Mouse (Mus musculus) thymus, adult 2 months (tissue): ENCODE results near the gene Ppp1r9a. TPM values are rescaled to one million over a fixed set of nuclear protein-coding genes. Genes with fewer than 3 reads are reported as not detected.

Source experiments
- DNase-seq: peaks from one replicate; pipeline ENCODE4 v3.0.0; 2021
- H3K27ac ChIP-seq: fragments of 200-500 bp; 2 replicates; pipeline ENCODE4 v1.5.1; 2012; ENCODE audit warnings: low read length, control low read depth; ENCODE audit not compliant: control insufficient read depth, insufficient read depth
- H3K27me3 ChIP-seq: fragments of 200-500 bp; 2 replicates; pipeline ENCODE4 v1.6.1; 2012; ENCODE audit warnings: mild to moderate bottlenecking, low read length, moderate library complexity, mixed read lengths; ENCODE audit not compliant: control insufficient read depth, insufficient read depth
- H3K36me3 ChIP-seq: fragments of 200-500 bp; 2 replicates; pipeline ENCODE4 v1.6.1; 2012; ENCODE audit warnings: mild to moderate bottlenecking, low read length, moderate library complexity; ENCODE audit not compliant: control insufficient read depth, insufficient read depth
- H3K4me1 ChIP-seq: fragments of 200-500 bp; replicated peaks from 2 replicates; pipeline ENCODE4 v1.6.1; 2012; ENCODE audit warnings: low read length; ENCODE audit not compliant: control insufficient read depth, insufficient read depth
- H3K4me3 ChIP-seq: fragments of 200-500 bp; 2 replicates; pipeline ENCODE4 v1.5.1; 2012; ENCODE audit warnings: mild to moderate bottlenecking, low read length, control low read depth, moderate library complexity; ENCODE audit not compliant: control insufficient read depth, insufficient read depth
- CTCF ChIP-seq: fragments of 200-500 bp; IDR thresholded peaks from 2 replicates; pipeline ENCODE4 v1.5.1; 2012; ENCODE audit warnings: mild to moderate bottlenecking, control low read depth, low read length, moderate library complexity, borderline replicate concordance; ENCODE audit not compliant: control insufficient read depth, poor library complexity, insufficient read depth; ENCODE audit errors: extremely low read depth
- POLR2A ChIP-seq: fragments of 200-500 bp; IDR thresholded peaks from 2 replicates; pipeline ENCODE4 v1.6.1; 2012; ENCODE audit warnings: mild to moderate bottlenecking, low read length, control low read depth, moderate library complexity; ENCODE audit not compliant: control insufficient read depth, poor library complexity, insufficient read depth; ENCODE audit errors: extremely low read depth
- WGBS: fragments of 180-500 bp; shearing (Covaris S2); methylation state at CpG from one replicate; pipeline ENCODE4 v1.1.7; 2018; 5-methylcytosine and 5-hydroxymethylcytosine counted together
- polyA plus RNA-seq: library from polyadenylated mRNA; depleted of rRNA; stranded (reverse); fragments of >200 nt; gene quantifications from 2 replicates; pipeline ENCODE4 v1.2.3, GENCODE M21; 2012

Ppp1r9a gene
- polyA plus RNA-seq, 1 experiment = 0.92 TPM

- Histone ChIP-seq H3K36me3 (no peaks in the 10 kb centered on the region), H3K27ac (no peak overlapping the region), H3K4me1 (no peaks in the 10 kb centered on the region), H3K27me3 (no peaks in the 10 kb centered on the region), H3K4me3 (no peak overlapping the region)
- DNase-seq = no peak
- TF ChIP-seq CTCF (no peak), POLR2A (no peak)
- 94% methylated on average over 9 of the region's 9 CpGs for WGBS
These were observed 236.9 kb downstream of the Ppp1r9a start for GRCm38 (mm10) chr6:5139666-5140065.

- TF ChIP-seq CTCF = no peak
- no peak for TF ChIP-seq POLR2A
- 49% methylated on average over 13 of the region's 13 CpGs for WGBS
- Histone ChIP-seq H3K27me3 (no peaks in the 10 kb centered on the region), H3K27ac (no peak overlapping the region), H3K4me3 (no peak overlapping the region), H3K4me1 (no peaks in the 10 kb centered on the region; the same call in 1 of the 2 replicates), H3K36me3 (no peaks in the 10 kb centered on the region)
- DNase-seq = no peak
These were observed 244.9 kb downstream of the Ppp1r9a start for GRCm38 (mm10) chr6:5147488-5148142.

GRCm38 (mm10) chr6:5149941-5150340 is 247.2 kb downstream of the Ppp1r9a start:
- no peaks in the 10 kb centered on the region; the same call in 1 of the 2 replicates for H3K4me1 ChIP-seq
- no peak for DNase-seq
- no peak for TF ChIP-seq POLR2A
- no peak for TF ChIP-seq CTCF
- H3K4me3 ChIP-seq = no peak overlapping the region
- H3K27ac ChIP-seq = no peak overlapping the region
- no peaks in the 10 kb centered on the region for H3K27me3 ChIP-seq
- WGBS = 81% methylated on average over 2 of the region's 2 CpGs
- no peaks in the 10 kb centered on the region for H3K36me3 ChIP-seq

- Histone ChIP-seq H3K36me3 (no peaks in the 10 kb centered on the region), H3K27me3 (no peaks in the 10 kb centered on the region), H3K27ac (no peak overlapping the region), H3K4me3 (no peak overlapping the region), H3K4me1 (no peaks in the 10 kb centered on the region; the same call in 1 of the 2 replicates)
- no peak for DNase-seq
- WGBS = 95% methylated on average over 4 of the region's 4 CpGs
- TF ChIP-seq POLR2A (no peak), CTCF (no peak)
These were observed 248.5 kb downstream of the Ppp1r9a start for GRCm38 (mm10) chr6:5151171-5151570.

- no peak overlapping the region for H3K27ac ChIP-seq
- no peaks in the 10 kb centered on the region for H3K36me3 ChIP-seq
- no peak overlapping the region for H3K4me3 ChIP-seq
- H3K4me1 ChIP-seq = no peaks in the 10 kb centered on the region; the same call in 1 of the 2 replicates
- no peak for TF ChIP-seq CTCF
- no peak for TF ChIP-seq POLR2A
- H3K27me3 ChIP-seq = no peaks in the 10 kb centered on the region
- no peak for DNase-seq
- 93% methylated on average over 2 of the region's 2 CpGs for WGBS
These were observed 249.5 kb downstream of the Ppp1r9a start for GRCm38 (mm10) chr6:5152185-5152584.

GRCm38 (mm10) chr6:5154786-5155185 is 252.1 kb downstream of the Ppp1r9a start:
- H3K27me3 ChIP-seq = no peaks in the 10 kb centered on the region
- no peak for DNase-seq
- H3K27ac ChIP-seq = no peak overlapping the region
- H3K4me3 ChIP-seq = no peak overlapping the region
- no peaks in the 10 kb centered on the region for H3K4me1 ChIP-seq
- H3K36me3 ChIP-seq = no peaks in the 10 kb centered on the region
- no peak for TF ChIP-seq POLR2A
- TF ChIP-seq CTCF = no peak
- 95% methylated on average over 6 of the region's 6 CpGs for WGBS
